Mouse (Mus musculus) heart, adult 18-20 months (tissue): Measurements from ENCODE around the gene Ndufa13. TPM values are rescaled to one million over a fixed set of nuclear protein-coding genes. Genes with fewer than 3 reads are reported as not detected.

ENCODE experiments used
- DNase-seq, 2 experiments: peaks; one replicate each; pipeline ENCODE4 v3.0.0; 2021 to 2022; ENCODE audit warnings: mixed read lengths in 1 of 2
- total RNA-seq, 2 experiments: library from RNA; stranded (reverse); gene quantifications; 2 replicates each; pipeline ENCODE4 v1.2.3; 2021

Ndufa13 gene
- total RNA-seq, 2 experiments from 2014 or later: 455 to 494 TPM

DNA sequence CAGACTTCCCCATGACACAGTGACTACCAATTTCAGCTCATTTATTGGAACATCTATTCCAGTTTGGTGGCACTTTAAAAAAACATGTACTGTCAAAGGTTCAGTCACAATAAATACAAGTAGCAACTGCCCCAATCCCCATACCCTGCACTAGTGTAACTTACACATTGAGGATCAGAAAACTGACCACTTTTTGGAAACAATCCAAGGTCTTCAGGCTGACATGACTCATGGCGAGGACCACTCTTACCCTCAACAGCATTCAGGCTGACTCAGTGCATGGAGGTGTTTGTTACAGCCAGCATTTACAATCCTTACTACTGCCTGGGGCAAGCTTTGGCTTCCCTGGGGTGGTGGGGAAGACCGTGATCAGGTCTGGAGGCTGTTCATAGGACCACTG, 4.7 kb upstream of the Ndufa13 start:
- no peak for DNase-seq

- no peak for DNase-seq
Observed at GRCm38 (mm10) chr8:69906260-69906659, 3.9 kb upstream of the Ndufa13 start.

- DNase-seq: no peak
Observed at GRCm38 (mm10) chr8:69904096-69904495, 1.7 kb upstream of the Ndufa13 start.

DNA sequence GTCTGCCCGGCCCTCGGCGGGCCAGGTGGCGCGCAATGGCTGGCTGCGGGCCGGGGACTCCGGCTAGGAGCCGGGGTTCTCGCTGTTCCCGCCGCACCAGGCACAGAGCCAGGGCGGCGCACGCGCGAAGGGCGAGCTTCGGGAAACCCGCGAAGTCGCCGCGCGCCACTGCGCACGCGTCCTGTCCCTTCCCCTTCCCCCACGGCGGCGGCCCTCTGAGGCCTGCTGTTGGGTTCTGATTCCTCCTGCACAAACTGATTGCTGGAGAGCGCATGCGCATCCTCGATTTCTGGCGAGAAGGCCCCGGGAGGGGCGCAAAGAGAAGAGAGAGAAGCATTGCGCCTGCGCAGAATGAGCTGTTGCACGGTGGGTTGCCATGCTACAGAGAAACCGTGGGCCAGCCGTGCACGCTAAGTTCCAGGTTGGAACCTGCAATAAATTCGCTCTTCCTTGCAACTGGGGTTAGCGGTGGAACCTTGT, 745 bp upstream of the Ndufa13 start:
- peak; percentile 97 to 99 for DNase-seq

- DNase-seq: peak; percentile 98 to 99
Observed at GRCm38 (mm10) chr8:69901484-69902162, 735 bp downstream of the Ndufa13 start.

DNA sequence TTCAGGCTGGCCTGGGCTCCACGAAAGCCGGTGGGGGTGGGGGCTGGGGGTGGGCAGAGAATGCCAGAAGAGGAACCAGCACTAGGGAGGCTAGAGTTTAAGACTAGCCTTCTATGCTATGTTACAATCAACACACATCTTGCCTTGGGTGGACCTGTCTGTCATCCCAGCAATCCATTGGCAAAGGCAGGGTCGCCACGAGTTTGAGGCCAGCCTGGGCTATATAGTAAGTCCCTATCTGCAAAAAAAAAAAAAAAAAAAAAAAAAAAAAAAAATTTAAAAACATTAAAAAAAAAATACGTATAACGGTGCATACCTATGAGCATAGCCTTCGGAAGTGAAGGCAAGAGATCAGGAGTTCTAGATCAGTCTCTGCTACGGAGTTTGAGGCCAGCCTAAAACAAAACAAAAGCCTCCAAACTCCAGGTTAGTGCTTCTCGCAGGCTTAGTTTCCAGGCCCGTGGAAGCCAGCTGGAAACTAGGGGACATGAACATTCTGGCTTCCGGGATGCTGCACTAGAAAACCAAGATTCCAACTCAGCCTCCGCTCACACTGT, 1.4 kb downstream of the Ndufa13 start:
- no peak for DNase-seq

DNA sequence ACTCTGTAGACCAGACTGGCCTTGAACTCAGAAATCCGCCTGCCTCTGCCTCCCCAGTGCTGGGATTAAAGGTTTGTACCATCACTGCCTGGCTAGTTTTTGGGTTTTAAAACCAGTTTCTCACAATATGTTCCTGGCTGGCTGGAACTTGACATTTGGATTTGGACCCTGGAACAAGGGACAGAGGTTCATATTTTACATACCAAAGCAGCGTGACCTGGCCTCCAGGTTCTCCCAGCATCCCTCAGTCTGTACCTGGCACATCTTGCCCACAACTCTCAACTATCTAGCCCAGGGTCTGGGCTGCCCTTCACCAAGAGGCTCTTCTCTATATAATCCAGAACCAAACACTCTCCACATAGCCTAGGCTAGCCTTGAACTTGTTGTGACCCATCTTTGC, 2.5 kb downstream of the Ndufa13 start:
- no peak for DNase-seq

- no peak for DNase-seq
Observed at GRCm38 (mm10) chr8:69897857-69898256, 4.5 kb downstream of the Ndufa13 start.

- DNase-seq: no peak
Observed at GRCm38 (mm10) chr8:69895772-69896451, 6.4 kb downstream of the Ndufa13 start.

DNA sequence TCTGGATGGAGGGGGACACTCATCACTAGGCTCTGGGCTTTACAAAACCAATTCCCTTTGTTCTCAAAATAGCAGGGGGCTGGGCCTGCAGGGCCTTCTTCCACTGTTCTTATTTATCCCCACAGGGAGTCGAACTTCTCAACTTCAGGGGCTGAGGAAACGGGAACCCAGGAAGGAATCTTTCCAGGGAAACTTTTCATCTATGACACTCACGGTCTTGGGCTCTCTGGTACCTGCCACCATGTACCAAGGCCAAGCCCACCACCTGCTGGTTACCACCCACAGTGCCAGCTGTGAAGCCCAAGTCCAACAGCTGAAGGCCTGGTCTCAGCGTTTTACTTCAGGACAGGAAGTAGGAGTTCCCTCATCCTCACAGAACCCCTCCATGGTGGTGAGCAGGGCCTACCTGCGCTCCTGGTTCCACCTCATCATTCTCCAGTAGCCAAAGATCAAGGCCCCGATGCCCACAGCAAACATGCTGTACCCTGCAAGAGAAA, 7.5 kb downstream of the Ndufa13 start:
- DNase-seq: no peak

- DNase-seq: peak in 1 of 2 experiments; percentile 52
Observed at GRCm38 (mm10) chr8:69893863-69894262, 8.5 kb downstream of the Ndufa13 start.

GRCm38 (mm10) chr8:69890813-69891241, 11.5 kb downstream of the Ndufa13 start:
- DNase-seq: peak in 1 of 2 experiments; percentile 51

GRCm38 (mm10) chr8:69888902-69889301, 13.5 kb downstream of the Ndufa13 start:
- no peak for DNase-seq

GRCm38 (mm10) chr8:69888244-69888866, 14.0 kb downstream of the Ndufa13 start:
- peak; percentile 41 to 49 for DNase-seq

GRCm38 (mm10) chr8:69887289-69888243, 14.8 kb downstream of the Ndufa13 start, which contains the start of gene Cilp2:
Gene Cilp2, minus strand, starts transcription at chr8:69887687.
- DNase-seq: peak; percentile 50 to 56

GRCm38 (mm10) chr8:69884141-69884540, 18.2 kb downstream of the Ndufa13 start:
- DNase-seq: no peak

DNA sequence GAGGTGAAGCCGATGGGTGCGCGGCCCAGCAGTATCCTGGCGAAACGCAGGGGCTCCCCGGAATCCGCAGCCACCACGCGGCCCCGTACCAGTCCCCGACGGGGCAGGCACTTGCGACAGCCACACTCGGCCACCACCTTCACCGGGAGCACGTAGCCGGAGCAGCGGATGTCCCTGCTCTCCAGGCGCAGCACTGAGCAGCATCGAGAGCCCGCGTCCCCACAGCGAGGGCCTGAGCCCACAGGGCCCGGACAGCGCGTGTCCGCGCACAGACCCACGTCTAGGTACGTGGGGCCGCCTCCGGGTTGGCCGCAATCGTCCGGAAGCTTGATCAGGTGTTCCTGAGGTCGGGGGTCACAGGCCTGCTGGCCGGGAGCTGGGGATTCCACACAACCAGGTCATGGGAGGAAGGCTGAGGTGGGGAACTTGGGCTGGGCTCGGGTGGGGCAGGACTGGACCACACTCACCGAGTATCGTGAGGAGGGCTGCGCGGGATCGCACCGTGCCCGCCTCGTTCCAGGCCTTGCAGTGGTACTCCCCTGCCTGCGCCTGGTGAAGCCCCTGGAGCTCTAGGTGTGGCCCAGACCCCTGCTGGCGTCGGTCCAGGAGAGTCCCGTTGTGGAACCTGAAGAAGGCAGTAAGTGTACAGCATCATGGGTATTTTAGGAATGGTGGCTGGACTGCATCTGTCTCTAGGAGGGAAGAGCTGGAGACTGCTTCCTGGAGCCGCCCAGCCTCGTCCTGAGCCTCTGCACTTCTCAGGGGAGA, 19.3 kb downstream of the Ndufa13 start:
- no peak for DNase-seq

- peak in 1 of 2 experiments; percentile 50 for DNase-seq
Observed at GRCm38 (mm10) chr8:69882021-69882756, 20.2 kb downstream of the Ndufa13 start.

DNA sequence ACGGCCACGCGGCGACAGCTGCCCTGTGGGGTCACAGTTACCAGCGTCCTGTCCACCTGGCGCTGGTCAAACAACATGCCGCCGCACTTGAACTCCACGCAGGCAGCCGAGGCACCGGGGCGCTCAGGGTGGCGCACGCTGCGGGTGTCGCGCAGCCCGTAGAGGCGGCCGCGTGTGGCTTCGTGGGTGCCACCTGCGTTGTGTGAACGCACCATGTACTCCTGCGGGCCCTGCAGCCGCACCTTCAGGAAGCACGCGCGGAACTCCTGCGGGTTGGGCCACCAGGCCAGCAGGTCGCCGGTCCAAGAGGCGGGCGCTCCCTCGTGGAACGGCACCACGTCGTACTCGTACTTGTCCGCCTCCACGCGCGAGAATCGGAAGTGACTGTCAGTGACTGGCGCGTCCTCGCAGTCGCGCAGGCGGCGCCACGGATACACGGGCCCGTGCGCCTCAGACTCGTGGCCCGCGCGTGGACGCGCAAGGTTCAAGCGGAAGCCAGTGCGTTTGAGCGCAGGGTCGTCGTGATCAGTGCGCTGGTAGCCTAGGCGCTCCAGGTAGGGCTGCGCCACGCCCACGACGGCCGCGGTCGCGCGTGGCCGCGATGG, 21.0 kb downstream of the Ndufa13 start:
- no peak for DNase-seq
